Comparison of ENCODE assay signal across 11 mouse cellular contexts in the genomic region with DNA sequence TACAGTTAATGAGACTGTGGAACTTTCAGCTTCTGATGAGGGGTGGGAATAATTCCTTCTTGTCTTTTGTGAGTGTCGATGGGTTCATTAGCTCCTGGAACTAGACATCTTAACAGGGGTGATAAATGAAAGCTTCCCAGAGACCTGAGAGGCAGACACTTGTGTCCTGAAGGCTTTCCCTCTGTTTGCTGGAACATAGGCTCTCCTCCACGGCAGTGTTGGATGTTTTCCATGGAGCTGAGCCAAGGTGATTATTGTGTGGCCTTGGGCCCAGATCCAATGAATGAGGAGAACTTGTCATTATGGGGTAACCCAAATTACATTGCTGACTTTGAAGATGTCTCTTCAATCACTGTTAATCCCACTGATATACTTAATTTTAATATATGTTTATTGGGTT.
DNase-seq lines count a peak whose midpoint lies in the region; ATAC-seq and TF ChIP-seq lines count a peak whose summit lies in the region.
"Had no signal": no experiment of that assay in that cellular context is flagged by ENCODE, and none has a peak within 500 bp of the region (broad histone marks: within the 10 kb centered on the region; RNA-seq: fewer than 3 reads in every experiment).

No protein-coding gene starts in this region.

- no peaks in the 10 kb centered on the region for H3K36me3 ChIP-seq in liver, adult 2 months (ENCODE audit: control insufficient read depth, insufficient read depth, low read length)
- H3K36me3 ChIP-seq in liver, embryonic 12.5 days = no peaks in the 10 kb centered on the region
- no peaks in the 10 kb centered on the region for H3K36me3 ChIP-seq in intestine, embryonic 15.5 days

- TF ChIP-seq POLR2A in liver, adult 2 months (IDR thresholded peaks at IDR 0.05; ENCODE audit: extremely low read depth, insufficient read depth, low read length) = no peak

- DNase-seq in heart, adult 18-20 months = peak; percentile 1 to 10
- no peak for DNase-seq in heart, adult 9 months (ENCODE audit: low spot score in 2 of 2)
- DNase-seq in liver, adult 2 months (ENCODE audit: extremely low read depth, low read depth, low spot score) = peak; percentile 12
- peak; percentile 76 for DNase-seq in adrenal gland, adult 2 months
- DNase-seq in cerebellum, postnatal 10 days = peak; percentile 93 to 94
- DNase-seq in thymus, postnatal 25 days = no peak
- DNase-seq: thymus, postnatal 4 days had no signal

- H3K4me1 ChIP-seq in liver, adult 2 months (ENCODE audit: control insufficient read depth, insufficient read depth, low read length) = no peaks in the 10 kb centered on the region
- no peaks in the 10 kb centered on the region for H3K4me1 ChIP-seq in liver, embryonic 12.5 days
- no peaks in the 10 kb centered on the region for H3K4me1 ChIP-seq in intestine, embryonic 15.5 days (replicated peaks)
- H3K4me1 ChIP-seq: megakaryocyte, embryonic 14.5 days had no signal

- no peaks in the 10 kb centered on the region for H3K27me3 ChIP-seq in liver, adult 2 months (ENCODE audit: control insufficient read depth, insufficient read depth, low read length)
- no peaks in the 10 kb centered on the region for H3K27me3 ChIP-seq in liver, embryonic 12.5 days (replicated peaks)
- no peaks in the 10 kb centered on the region for H3K27me3 ChIP-seq in intestine, embryonic 15.5 days (replicated peaks)
- H3K27me3 ChIP-seq: megakaryocyte, embryonic 14.5 days had no signal

- no peaks in the 10 kb centered on the region for H3K79me2 ChIP-seq in liver, adult 2 months (ENCODE audit: control insufficient read depth, insufficient read depth, low read length)

- no peak for ATAC-seq in liver, embryonic 12.5 days
- ATAC-seq in intestine, embryonic 15.5 days = no peak

- 36% methylated on average over 2 of the region's 2 CpGs for WGBS in liver, adult 2 months
- WGBS in liver, embryonic 12.5 days (ENCODE audit: insufficient replicate concordance) = 49% methylated on average over 2 of the region's 2 CpGs
- 64% methylated on average over 2 of the region's 2 CpGs for WGBS in intestine, embryonic 15.5 days

- no peak overlapping the region for H3K4me3 ChIP-seq in liver, adult 2 months (ENCODE audit: insufficient read depth, low read depth, low read length)
- H3K4me3 ChIP-seq in liver, embryonic 12.5 days = no peak overlapping the region
- H3K4me3 ChIP-seq in intestine, embryonic 15.5 days (replicated peaks) = no peak overlapping the region
- H3K4me3 ChIP-seq: megakaryocyte, embryonic 14.5 days had no signal

- H3K9ac ChIP-seq in liver, adult 2 months (ENCODE audit: low read depth, low read length) = no peak overlapping the region
- H3K9ac ChIP-seq in liver, embryonic 12.5 days = no peak overlapping the region
- H3K9ac ChIP-seq in intestine, embryonic 15.5 days = no peak overlapping the region
- H3K9ac ChIP-seq: liver, embryonic 14.5 days had no signal

- no peak for TF ChIP-seq CTCF in liver, adult 2 months (IDR thresholded peaks at IDR 0.05; ENCODE audit: low read depth, low read length)

- H3K27ac ChIP-seq in liver, adult 2 months (replicated peaks; ENCODE audit: insufficient read depth, low read depth, low read length) = no peak overlapping the region
- no peak overlapping the region for H3K27ac ChIP-seq in liver, embryonic 12.5 days
- no peak overlapping the region for H3K27ac ChIP-seq in intestine, embryonic 15.5 days
- H3K27ac ChIP-seq: liver, embryonic 14.5 days had no signal

- H3K9me3 ChIP-seq in liver, embryonic 12.5 days (replicated peaks) = no peaks in the 10 kb centered on the region
- no peaks in the 10 kb centered on the region for H3K9me3 ChIP-seq in intestine, embryonic 15.5 days

- no peak overlapping the region for H3K4me2 ChIP-seq in liver, embryonic 12.5 days
- H3K4me2 ChIP-seq in intestine, embryonic 15.5 days (replicated peaks) = no peak overlapping the region

Comparison
In these comparisons a context has a peak if more than half of its experiments do, and no peak if none do; other contexts are left out.
1. DNase-seq: peak in heart, adult 18-20 months (2 of 2), liver, adult 2 months (single experiment), adrenal gland, adult 2 months (single experiment) and cerebellum, postnatal 10 days (2 of 2); none in heart, adult 9 months (0 of 2) and thymus, postnatal 25 days (single experiment).